Mouse (Mus musculus) heart, adult 9 months (tissue): ENCODE measurements at regions not wholly inside any gene's neighbourhood (a gene's known extent, or its start where the extent isn't known, plus 50 kb on each side); places are given as distances from the start of the nearest gene placed in this dataset.

ENCODE experiments used
- DNase-seq, 2 experiments: peaks; one replicate each; pipeline ENCODE4 v3.0.0; 2022; ENCODE audit warnings: low spot score in 2 of 2

GRCm38 (mm10) chr7:82921722-82922121 is 54.6 kb downstream of the Mex3b start:
- DNase-seq: no peak

GRCm38 (mm10) chr7:82923220-82924071 is 56.3 kb downstream of the Mex3b start:
- peak; percentile 22 to 24 for DNase-seq

- no peak for DNase-seq
Observed at GRCm38 (mm10) chr7:82924092-82924491, 57.0 kb downstream of the Mex3b start.

GRCm38 (mm10) chr7:82938311-82938710 is 71.2 kb downstream of the Mex3b start:
- DNase-seq: no peak

- no peak for DNase-seq
Observed at GRCm38 (mm10) chr7:82939536-82939935, 72.4 kb downstream of the Mex3b start.

GRCm38 (mm10) chr7:82943376-82943775 is 76.2 kb downstream of the Mex3b start:
- DNase-seq: no peak

GRCm38 (mm10) chr7:82943797-82944196 is 76.7 kb downstream of the Mex3b start:
- no peak for DNase-seq

GRCm38 (mm10) chr7:82949372-82949771 is 82.2 kb downstream of the Mex3b start:
- no peak for DNase-seq

- DNase-seq: no peak
Observed at GRCm38 (mm10) chr7:82957208-82957977, 90.3 kb downstream of the Mex3b start.

- DNase-seq: no peak
Observed at GRCm38 (mm10) chr7:82970599-82970998, 103.5 kb downstream of the Mex3b start.

GRCm38 (mm10) chr7:82971244-82971643 is 104.1 kb downstream of the Mex3b start:
- no peak for DNase-seq

GRCm38 (mm10) chr7:82972214-82973006 is 105.3 kb downstream of the Mex3b start:
- no peak for DNase-seq

GRCm38 (mm10) chr7:82990708-82991107 is 123.6 kb downstream of the Mex3b start:
- DNase-seq: no peak

- DNase-seq: no peak
Observed at GRCm38 (mm10) chr7:82993136-82993535, 126.0 kb downstream of the Mex3b start.

GRCm38 (mm10) chr7:82998848-82999247 is 131.7 kb downstream of the Mex3b start:
- no peak for DNase-seq

- no peak for DNase-seq
Observed at GRCm38 (mm10) chr7:83007540-83007939, 140.4 kb downstream of the Mex3b start.

GRCm38 (mm10) chr7:83012145-83012544 is 145.0 kb downstream of the Mex3b start:
- DNase-seq: no peak

GRCm38 (mm10) chr7:83014725-83015690 is 147.9 kb downstream of the Mex3b start:
- DNase-seq: no peak

GRCm38 (mm10) chr7:83015756-83016155 is 148.6 kb downstream of the Mex3b start:
- DNase-seq: no peak

- DNase-seq: no peak
Observed at GRCm38 (mm10) chr7:83016566-83016965, 149.4 kb downstream of the Mex3b start.

- no peak for DNase-seq
Observed at GRCm38 (mm10) chr7:83020584-83020983, 153.5 kb downstream of the Mex3b start.
